Mouse (Mus musculus) embryonic facial prominence, embryonic 11.5 days (tissue): ENCODE data around the gene Tlcd1. TPM values are rescaled to one million over a fixed set of nuclear protein-coding genes. Genes with fewer than 3 reads are reported as not detected.

Experiments
- ATAC-seq: fragments of 200-750 bp; cut with Nextera tagmentation; replicated peaks from 2 replicates; pipeline ENCODE4 v1.8.0; 2017; ENCODE audit warnings: low read depth; ENCODE audit not compliant: insufficient number of reproducible peaks, low FRiP score, low TSS enrichment
- DNase-seq: peaks from one replicate; pipeline ENCODE4 v3.0.0-alpha.2; 2015; ENCODE audit warnings: low spot score
- H3K27ac ChIP-seq: fragments of 300-500 bp; sonication (generic); replicated peaks from 2 replicates; pipeline ENCODE4 v1.5.1; 2014; ENCODE audit warnings: mild to moderate bottlenecking, low read depth, low read length, control low read depth
- H3K27me3 ChIP-seq: fragments of 300-500 bp; sonication (generic); 2 replicates; pipeline ENCODE4 v1.6.1; 2014; ENCODE audit warnings: mild to moderate bottlenecking, low read length, moderate library complexity, mixed read lengths; ENCODE audit not compliant: control insufficient read depth, insufficient read depth
- H3K36me3 ChIP-seq: fragments of 300-500 bp; sonication (generic); replicated peaks from 2 replicates; pipeline ENCODE4 v1.6.1; 2014; ENCODE audit warnings: low read depth, mild to moderate bottlenecking, low read length, moderate library complexity, mixed read lengths; ENCODE audit not compliant: control insufficient read depth, insufficient read depth
- H3K4me1 ChIP-seq: fragments of 300-500 bp; sonication (generic); 2 replicates; pipeline ENCODE4 v1.6.1; 2014; ENCODE audit warnings: low read length, mixed read lengths; ENCODE audit not compliant: control insufficient read depth, insufficient read depth
- H3K4me2 ChIP-seq: fragments of 300-500 bp; sonication (generic); 2 replicates; pipeline ENCODE4 v1.6.1; 2014; ENCODE audit warnings: low read depth, mild to moderate bottlenecking, control low read depth, low read length, moderate library complexity
- H3K4me3 ChIP-seq: fragments of 300-500 bp; sonication (generic); 2 replicates; pipeline ENCODE4 v1.5.1; 2014; ENCODE audit warnings: low read depth, low read length, control low read depth
- H3K9ac ChIP-seq: fragments of 300-500 bp; sonication (generic); replicated peaks from 2 replicates; pipeline ENCODE4 v1.6.1; 2014; ENCODE audit warnings: mild to moderate bottlenecking, control low read depth, low read length
- H3K9me3 ChIP-seq: fragments of 300-500 bp; sonication (generic); replicated peaks from 2 replicates; pipeline ENCODE4 v1.6.1; 2016; ENCODE audit warnings: mild to moderate bottlenecking, low read length, inconsistent platforms, mixed read lengths; ENCODE audit not compliant: control insufficient read depth
- WGBS: fragments of 180-500 bp; shearing (Covaris S2); extraction: QIAGEN DNeasy Blood & Tissue Kit; methylation state at CpG from one replicate; pipeline ENCODE4 v1.1.7; 2014; 5-methylcytosine and 5-hydroxymethylcytosine counted together
- polyA plus RNA-seq: library from polyadenylated mRNA; unstranded; fragments of >200 nt; fragmentation: Nextera tagmentation; extraction: Ambion mirVana; gene quantifications from 2 replicates; pipeline ENCODE4 v1.2.1, GENCODE M21; 2014

Gene Tlcd1
- polyA plus RNA-seq, 1 experiment from 2014 or later = 8.9 TPM

- DNase-seq = peak; percentile 94
- peak; percentile 86 for ATAC-seq
- no peaks in the 10 kb centered on the region for H3K27me3 ChIP-seq
- H3K9me3 ChIP-seq = no peaks in the 10 kb centered on the region
- H3K36me3 ChIP-seq = peaks cover 3% of the 10 kb centered on the region; the same call in 1 of the 2 replicates
- peak within 1 kb of the TSS; percentile 79 for H3K4me3 ChIP-seq
- WGBS = under 1% methylated on average over 73 of the region's 80 CpGs
- peak within 1 kb of the TSS; percentile 93 for H3K9ac ChIP-seq
- H3K4me2 ChIP-seq = peak within 1 kb of the TSS; percentile 76
- no peaks in the 10 kb centered on the region; the same call in 1 of the 2 replicates for H3K4me1 ChIP-seq
- peak within 1 kb of the TSS; percentile 99 for H3K27ac ChIP-seq
Measured at GRCm38 (mm10) chr11:78188331-78189233, 12.1 kb downstream of the Tlcd1 start, which contains the start of gene Rab34. Gene Rab34, plus strand, starts transcription at chr11:78188430.

GRCm38 (mm10) chr11:78189234-78190040 is 12.9 kb downstream of the Tlcd1 start:
- H3K4me3 ChIP-seq = peak overlapping the region; percentile 79
- H3K9ac ChIP-seq = peak overlapping the region; percentile 93
- under 1% methylated on average over 42 of the region's 42 CpGs for WGBS
- peak; percentile 61 for ATAC-seq
- H3K4me2 ChIP-seq = peak overlapping the region; percentile 76
- no peaks in the 10 kb centered on the region for H3K27me3 ChIP-seq
- no peaks in the 10 kb centered on the region; the same call in 1 of the 2 replicates for H3K4me1 ChIP-seq
- H3K9me3 ChIP-seq = no peaks in the 10 kb centered on the region
- peak overlapping the region; percentile 99 for H3K27ac ChIP-seq
- H3K36me3 ChIP-seq = peaks cover 3% of the 10 kb centered on the region; the same call in 1 of the 2 replicates
- DNase-seq = peak; percentile 96

GRCm38 (mm10) chr11:78190041-78190440 is 13.5 kb downstream of the Tlcd1 start:
- Histone ChIP-seq H3K36me3 (peaks cover 3% of the 10 kb centered on the region; the same call in 1 of the 2 replicates), H3K4me3 (peak overlapping the region; percentile 79), H3K4me1 (no peaks in the 10 kb centered on the region; the same call in 1 of the 2 replicates), H3K27ac (peak overlapping the region; percentile 99), H3K27me3 (no peaks in the 10 kb centered on the region), H3K9ac (peak overlapping the region; percentile 93), H3K4me2 (peak overlapping the region; percentile 76), H3K9me3 (no peaks in the 10 kb centered on the region)
- 57% methylated on average over 6 of the region's 6 CpGs for WGBS
- DNase-seq (peak; percentile 22), ATAC-seq (no peak)

GRCm38 (mm10) chr11:78193113-78193512 is 16.6 kb downstream of the Tlcd1 start, which contains the start of gene Proca1:
Gene Proca1, plus strand, starts transcription at chr11:78193392.
- H3K4me2 ChIP-seq = no peak within 1 kb of the TSS
- H3K4me3 ChIP-seq = no peak within 1 kb of the TSS
- no peaks in the 10 kb centered on the region for H3K9me3 ChIP-seq
- no peak for DNase-seq
- H3K27ac ChIP-seq = no peak within 1 kb of the TSS
- H3K9ac ChIP-seq = no peak within 1 kb of the TSS
- no peak for ATAC-seq
- peaks cover 3% of the 10 kb centered on the region; the same call in 1 of the 2 replicates for H3K36me3 ChIP-seq
- no peaks in the 10 kb centered on the region; the same call in 1 of the 2 replicates for H3K4me1 ChIP-seq
- H3K27me3 ChIP-seq = no peaks in the 10 kb centered on the region
- WGBS = 96% methylated on average over 1 of the region's 1 CpGs

GRCm38 (mm10) chr11:78194411-78195100 is 18.0 kb downstream of the Tlcd1 start:
- H3K27ac ChIP-seq = no peak overlapping the region
- ATAC-seq = peak; percentile 39
- peak overlapping the region; percentile 54 for H3K4me2 ChIP-seq
- H3K9me3 ChIP-seq = no peaks in the 10 kb centered on the region
- peak overlapping the region; percentile 36 for H3K4me3 ChIP-seq
- peaks cover 3% of the 10 kb centered on the region; the same call in 1 of the 2 replicates for H3K36me3 ChIP-seq
- H3K9ac ChIP-seq = peak overlapping the region; percentile 35; the same call in 1 of the 2 replicates
- WGBS = 2% methylated on average over 30 of the region's 30 CpGs
- H3K4me1 ChIP-seq = no peaks in the 10 kb centered on the region; the same call in 1 of the 2 replicates
- peak; percentile 78 for DNase-seq
- H3K27me3 ChIP-seq = no peaks in the 10 kb centered on the region

GRCm38 (mm10) chr11:78195101-78195863 is 18.8 kb downstream of the Tlcd1 start:
- H3K4me3 ChIP-seq = peak overlapping the region; percentile 36
- no peak overlapping the region for H3K27ac ChIP-seq
- H3K4me1 ChIP-seq = no peaks in the 10 kb centered on the region
- no peak for ATAC-seq
- DNase-seq = no peak
- H3K9ac ChIP-seq = peak overlapping the region; percentile 35; the same call in 1 of the 2 replicates
- 61% methylated on average over 23 of the region's 23 CpGs for WGBS
- no peaks in the 10 kb centered on the region for H3K9me3 ChIP-seq
- peak overlapping the region; percentile 54 for H3K4me2 ChIP-seq
- peaks cover 3% of the 10 kb centered on the region; the same call in 1 of the 2 replicates for H3K36me3 ChIP-seq
- no peaks in the 10 kb centered on the region for H3K27me3 ChIP-seq

GRCm38 (mm10) chr11:78202372-78202771 is 25.9 kb downstream of the Tlcd1 start:
- no peaks in the 10 kb centered on the region for H3K9me3 ChIP-seq
- H3K27me3 ChIP-seq = no peaks in the 10 kb centered on the region
- H3K4me1 ChIP-seq = no peaks in the 10 kb centered on the region
- WGBS = 90% methylated on average over 3 of the region's 3 CpGs
- H3K9ac ChIP-seq = no peak overlapping the region
- no peak overlapping the region for H3K4me3 ChIP-seq
- H3K36me3 ChIP-seq = peaks cover 3% of the 10 kb centered on the region; the same call in 1 of the 2 replicates
- no peak overlapping the region for H3K4me2 ChIP-seq
- DNase-seq (no peak), ATAC-seq (no peak)
- H3K27ac ChIP-seq = no peak overlapping the region
